Mouse (Mus musculus) CH12.LX (cell line): ENCODE measurements at regions not wholly inside any gene's neighbourhood (a gene's known extent, or its start where the extent isn't known, plus 50 kb on each side); places are given as distances from the start of the nearest gene placed in this dataset.

Experiments
- CTCF ChIP-seq, 2 experiments: IDR thresholded peaks in 1 of 2; conservative IDR thresholded peaks in 1 of 2; 2 replicates each; pipeline ENCODE4 v1.5.1; 2011 to 2012; ENCODE audit warnings: low read depth in 2 of 2, low read length in 2 of 2, improper control_type of control experiment in 1 of 2, inconsistent platforms in 1 of 2, mild to moderate bottlenecking in 1 of 2, moderate library complexity in 1 of 2
- EP300 ChIP-seq: IDR thresholded peaks from 2 replicates; pipeline ENCODE4 v1.6.1; 2011; ENCODE audit warnings: low read length, improper control_type of control experiment
- ETS1 ChIP-seq: conservative IDR thresholded peaks from 2 replicates; pipeline ENCODE4 v1.6.1; 2012; ENCODE audit warnings: low read depth, mild to moderate bottlenecking, inconsistent platforms, low read length, improper control_type of control experiment, moderate library complexity
- HCFC1 ChIP-seq: IDR thresholded peaks from 2 replicates; pipeline ENCODE4 v1.6.1; 2012; ENCODE audit warnings: low read depth, mild to moderate bottlenecking, inconsistent platforms, low read length, improper control_type of control experiment
- MYC ChIP-seq: IDR thresholded peaks from 2 replicates; pipeline ENCODE4 v1.6.1; 2011; ENCODE audit warnings: low read depth, mild to moderate bottlenecking, improper control_type of control experiment, low read length
- NRF1 ChIP-seq: IDR thresholded peaks from 2 replicates; pipeline ENCODE4 v1.6.1; 2014; ENCODE audit warnings: low read depth, mild to moderate bottlenecking, inconsistent platforms, low read length, improper control_type of control experiment, moderate library complexity
- POLR2A ChIP-seq: IDR thresholded peaks from 2 replicates; pipeline ENCODE4 v1.6.1; 2011; ENCODE audit warnings: low read depth, mild to moderate bottlenecking, improper control_type of control experiment, low read length
- SIN3A ChIP-seq: IDR thresholded peaks from 2 replicates; pipeline ENCODE4 v1.6.1; 2012; ENCODE audit warnings: low read length, improper control_type of control experiment, inconsistent platforms
- SMC3 ChIP-seq: IDR thresholded peaks from 2 replicates; pipeline ENCODE4 v1.6.1; 2011; ENCODE audit warnings: low read depth, low read length, improper control_type of control experiment
- TCF12 ChIP-seq: IDR thresholded peaks from 2 replicates; pipeline ENCODE4 v1.6.1; 2014; ENCODE audit warnings: low read depth, mild to moderate bottlenecking, inconsistent platforms, low read length, improper control_type of control experiment
- ZNF384 ChIP-seq: IDR thresholded peaks from 2 replicates; pipeline ENCODE4 v1.6.1; 2012; ENCODE audit warnings: low read depth, low read length, improper control_type of control experiment, inconsistent platforms

DNA sequence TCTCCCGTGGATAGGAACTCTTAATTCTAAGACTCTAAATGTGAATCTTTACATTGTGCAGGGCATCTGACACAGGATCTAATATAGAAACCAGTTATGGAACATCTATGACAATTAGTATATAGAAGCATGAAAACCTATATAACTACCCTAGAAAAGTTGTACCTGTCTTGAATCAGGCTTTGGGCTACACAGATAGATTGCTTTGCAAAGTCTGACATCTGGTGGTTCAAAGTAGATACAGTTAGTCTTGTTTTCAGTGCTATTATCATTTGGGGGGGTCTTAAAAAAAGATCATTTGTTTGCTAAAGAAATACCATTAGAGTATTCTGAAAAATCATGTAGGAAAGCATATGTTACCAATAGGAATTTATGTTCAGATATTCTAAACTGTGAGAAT, 264.7 kb downstream of the Myh15 start:
- TF ChIP-seq POLR2A = no peak
- TF ChIP-seq MYC = no peak
- TF ChIP-seq CTCF (conservative IDR thresholded peaks at IDR 0.05 in 1 of 2, IDR thresholded peaks at IDR 0.05 in 1 of 2; ENCODE audit: low read depth in 2 of 2, low read length in 2 of 2) = peak in 1 of 2 experiments; percentile 69; a peak in 2 of 4 replicates
- no peak for TF ChIP-seq ZNF384
- TF ChIP-seq SMC3 = peak; percentile 49
- no peak for TF ChIP-seq EP300
- no peak for TF ChIP-seq HCFC1
- TF ChIP-seq ETS1 = no peak
- TF ChIP-seq TCF12 = no peak
- no peak for TF ChIP-seq NRF1
- TF ChIP-seq SIN3A = no peak
